Mouse (Mus musculus) ES-E14 (cell line): ENCODE results near the gene 6330403K07Rik.

ENCODE experiments used
- HCFC1 ChIP-seq: IDR thresholded peaks from 2 replicates; pipeline ENCODE4 v1.6.1; 2012; ENCODE audit warnings: low read length, inconsistent platforms, borderline replicate concordance; ENCODE audit not compliant: insufficient read depth
- MAFK ChIP-seq: IDR thresholded peaks from 2 replicates; pipeline ENCODE4 v1.6.1; 2014; ENCODE audit warnings: mild to moderate bottlenecking, low read depth, low read length, inconsistent platforms; ENCODE audit not compliant: insufficient read depth
- ZC3H11A ChIP-seq: IDR thresholded peaks from 2 replicates; pipeline ENCODE4 v1.6.1; 2012; ENCODE audit warnings: low read depth, mild to moderate bottlenecking, inconsistent platforms, low read length, borderline replicate concordance

DNA sequence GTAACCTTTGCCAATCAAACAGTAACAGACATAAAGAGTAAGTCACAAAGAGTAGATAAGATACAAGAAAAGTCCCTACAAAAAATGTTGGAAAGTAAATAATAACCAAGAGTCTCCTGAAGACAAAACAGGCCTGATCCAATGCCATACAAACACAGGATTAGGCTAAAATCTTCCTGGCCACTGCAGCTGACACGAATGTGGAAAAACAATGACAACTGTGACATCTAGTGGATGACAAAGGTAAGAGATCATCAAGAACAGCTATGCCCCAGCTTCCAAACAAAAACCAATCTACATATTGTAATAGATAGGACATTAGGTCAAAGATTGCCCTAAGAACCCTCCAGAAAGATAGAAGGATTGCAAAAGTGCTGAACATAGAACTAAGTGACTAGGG lies 19.2 kb upstream of the 6330403K07Rik start:
- TF ChIP-seq MAFK (no peak), HCFC1 (no peak), ZC3H11A (peak; percentile 38; the same call in 1 of the 2 replicates)
